Mouse (Mus musculus) stomach, postnatal 0 days (tissue): ENCODE results near the gene Sqstm1.

Source experiments
- CTCF ChIP-seq: IDR thresholded peaks from 2 replicates; pipeline ENCODE4 v1.5.1; 2016; ENCODE audit warnings: antibody characterized with exemption, low read depth, mild to moderate bottlenecking, moderate library complexity
- EP300 ChIP-seq: optimal IDR thresholded peaks from 2 replicates; pipeline ENCODE3; 2016; ENCODE audit warnings: antibody characterized with exemption

GRCm38 (mm10) chr11:50252166-50252565, 41.5 kb upstream of the Sqstm1 start:
- TF ChIP-seq CTCF (no peak), EP300 (no peak)
